Mouse (Mus musculus) spleen, adult 2 months (tissue): ENCODE measurements around the gene Cnot1.

ENCODE experiments used
- CTCF ChIP-seq: fragments of 200-500 bp; IDR thresholded peaks from 2 replicates; pipeline ENCODE4 v1.5.1; 2011; ENCODE audit warnings: mild to moderate bottlenecking, inconsistent platforms; ENCODE audit not compliant: insufficient read depth, insufficient read length, insufficient replicate concordance; ENCODE audit errors: extremely low read depth
- POLR2A ChIP-seq: fragments of 200-500 bp; IDR thresholded peaks from 2 replicates; pipeline ENCODE4 v1.6.1; 2011; ENCODE audit warnings: low read depth, low read length, inconsistent platforms

- TF ChIP-seq POLR2A = no peak
- no peak for TF ChIP-seq CTCF
Measured at GRCm38 (mm10) chr8:95764133-95764532, 43.1 kb downstream of the Cnot1 start.
